Mouse (Mus musculus): Measurements from ENCODE around the gene Flrt3. TPM values are rescaled to one million over a fixed set of nuclear protein-coding genes. Genes with fewer than 3 reads are reported as not detected.

The Flrt3 gene
- polyA plus RNA-seq, 1 experiment from 2014 or later = 12.1 TPM

DNA sequence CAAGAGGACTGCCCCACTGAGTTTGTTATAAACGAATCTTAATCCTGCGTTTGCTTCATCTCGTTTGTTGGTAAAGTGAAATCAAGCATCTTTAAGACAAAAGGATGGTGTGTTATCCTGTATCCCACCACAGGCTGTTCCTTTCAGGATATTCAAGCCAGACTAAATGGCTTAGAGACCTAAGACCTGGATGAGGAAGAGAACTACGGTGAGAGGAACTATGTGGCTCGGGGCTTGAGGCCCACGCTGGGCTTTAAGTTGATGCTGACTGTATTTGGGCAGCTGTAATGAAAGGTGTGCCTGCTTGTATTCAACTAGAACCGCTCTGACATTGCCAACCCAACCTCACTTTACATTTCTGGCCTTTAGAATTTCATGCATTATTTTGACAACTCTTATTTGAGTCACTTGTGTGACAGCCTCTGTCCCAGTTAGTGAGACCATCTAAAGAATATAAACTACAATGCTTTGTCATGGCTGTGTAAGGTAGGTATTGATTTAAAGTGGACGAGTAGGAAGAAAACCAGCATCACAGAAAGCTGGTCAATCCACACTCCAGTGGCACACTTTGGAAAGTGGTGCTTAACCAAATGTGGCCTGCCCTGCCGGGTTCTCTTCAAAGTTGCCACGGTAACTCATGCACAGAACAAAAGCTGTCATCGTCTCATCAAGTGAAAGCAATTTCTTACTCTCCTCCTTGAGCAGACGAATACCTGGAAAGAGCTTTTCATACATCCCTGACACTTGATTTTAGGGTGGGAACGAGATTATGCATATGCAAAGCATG lies 3.8 kb downstream of the Flrt3 start:
- H3K4me1 ChIP-seq (ENCODE audit: control insufficient read depth, insufficient read depth, low read length) = 0 out of 2 replicates have a peak, but pooled peaks cover 2% of the 10 kb centered on the region
- no peak overlapping the region for H3K27ac ChIP-seq (ENCODE audit: low read length)
- no peak overlapping the region; the same call in 1 of the 2 replicates for H3K4me3 ChIP-seq (ENCODE audit: low read length)
- peak overlapping the region; percentile 56; the same call in 1 of the 2 replicates for H3K4me2 ChIP-seq (ENCODE audit: low read depth, low read length)
- H3K9me3 ChIP-seq (replicated peaks; ENCODE audit: control insufficient read depth, low read length) = no peaks in the 10 kb centered on the region
- no peaks in the 10 kb centered on the region for H3K27me3 ChIP-seq (ENCODE audit: control insufficient read depth, insufficient read depth, low read length)
- WGBS = 59% methylated on average over 13 of the region's 13 CpGs
- ATAC-seq (replicated peaks; ENCODE audit: extremely low read depth, insufficient read depth, low FRiP score) = no peak
- H3K36me3 ChIP-seq (ENCODE audit: control insufficient read depth, insufficient read depth) = 0 out of 2 replicates have a peak, but pooled peaks cover 3% of the 10 kb centered on the region
- H3K9ac ChIP-seq (ENCODE audit: low read length) = no peak overlapping the region

DNA sequence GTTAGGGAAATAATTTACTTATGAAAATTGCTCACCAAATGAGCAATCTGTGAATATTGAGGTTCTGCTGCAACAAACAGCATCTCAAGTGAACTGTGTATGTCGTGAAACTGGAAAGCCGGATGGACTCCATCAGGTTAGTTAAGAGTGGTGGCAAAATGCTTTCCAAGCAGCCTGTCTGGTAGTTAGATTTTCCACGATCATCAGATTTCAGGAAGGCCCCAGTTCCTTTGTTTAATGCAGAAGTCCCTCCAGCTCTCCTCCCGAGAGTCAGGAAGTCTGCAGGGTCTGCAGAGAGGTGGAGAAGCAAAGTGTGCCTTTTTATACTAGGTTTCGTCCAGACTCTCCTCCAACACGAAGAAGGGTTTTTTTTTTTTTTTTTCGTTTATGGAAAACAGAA lies 4.4 kb downstream of the Flrt3 start:
- no peak for ATAC-seq (replicated peaks; ENCODE audit: extremely low read depth, insufficient read depth, low FRiP score)
- Histone ChIP-seq H3K27ac (ENCODE audit: low read length) (no peak overlapping the region), H3K9ac (ENCODE audit: low read length) (no peak overlapping the region), H3K4me3 (ENCODE audit: low read length) (no peak overlapping the region), H3K4me2 (ENCODE audit: low read depth, low read length) (peak overlapping the region; percentile 56; the same call in 1 of the 2 replicates), H3K9me3 (replicated peaks; ENCODE audit: control insufficient read depth, low read length) (no peaks in the 10 kb centered on the region), H3K4me1 (ENCODE audit: control insufficient read depth, insufficient read depth, low read length) (0 out of 2 replicates have a peak, but pooled peaks cover 2% of the 10 kb centered on the region), H3K27me3 (ENCODE audit: control insufficient read depth, insufficient read depth, low read length) (no peaks in the 10 kb centered on the region), H3K36me3 (ENCODE audit: control insufficient read depth, insufficient read depth) (0 out of 2 replicates have a peak, but pooled peaks cover 3% of the 10 kb centered on the region)
- 48% methylated on average over 7 of the region's 7 CpGs for WGBS

DNA sequence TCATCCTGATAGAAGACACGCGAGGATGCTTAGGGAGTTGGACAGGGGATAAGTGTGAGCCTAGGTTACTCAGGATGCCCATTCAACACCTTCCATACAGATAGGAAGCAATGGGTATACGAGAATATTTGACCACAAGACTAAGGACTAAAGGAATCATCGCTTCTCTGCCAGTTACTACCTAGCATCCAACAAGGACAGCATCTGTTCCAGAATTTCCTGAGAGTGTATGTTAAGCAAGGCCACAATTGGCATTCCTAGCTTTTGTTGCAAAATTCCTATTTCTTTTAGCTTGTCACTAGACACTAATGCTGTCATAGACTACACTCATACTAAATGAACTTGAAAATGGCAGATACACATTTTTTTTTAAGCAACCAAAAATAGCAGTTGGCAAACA lies 6.9 kb downstream of the Flrt3 start:
- peaks cover 14% of the 10 kb centered on the region for H3K36me3 ChIP-seq (ENCODE audit: control insufficient read depth, insufficient read depth)
- 85% methylated on average over 4 of the region's 4 CpGs for WGBS
- no peak overlapping the region for H3K9ac ChIP-seq (ENCODE audit: low read length)
- ATAC-seq (replicated peaks; ENCODE audit: extremely low read depth, insufficient read depth, low FRiP score) = no peak
- no peak overlapping the region for H3K27ac ChIP-seq (ENCODE audit: low read length)
- no peak overlapping the region for H3K4me2 ChIP-seq (ENCODE audit: low read depth, low read length)
- H3K4me3 ChIP-seq (ENCODE audit: low read length) = no peak overlapping the region
- H3K9me3 ChIP-seq (replicated peaks; ENCODE audit: control insufficient read depth, low read length) = no peaks in the 10 kb centered on the region
- no peaks in the 10 kb centered on the region for H3K27me3 ChIP-seq (ENCODE audit: control insufficient read depth, insufficient read depth, low read length)
- H3K4me1 ChIP-seq (ENCODE audit: control insufficient read depth, insufficient read depth, low read length) = 0 out of 2 replicates have a peak, but pooled peaks cover 2% of the 10 kb centered on the region

DNA sequence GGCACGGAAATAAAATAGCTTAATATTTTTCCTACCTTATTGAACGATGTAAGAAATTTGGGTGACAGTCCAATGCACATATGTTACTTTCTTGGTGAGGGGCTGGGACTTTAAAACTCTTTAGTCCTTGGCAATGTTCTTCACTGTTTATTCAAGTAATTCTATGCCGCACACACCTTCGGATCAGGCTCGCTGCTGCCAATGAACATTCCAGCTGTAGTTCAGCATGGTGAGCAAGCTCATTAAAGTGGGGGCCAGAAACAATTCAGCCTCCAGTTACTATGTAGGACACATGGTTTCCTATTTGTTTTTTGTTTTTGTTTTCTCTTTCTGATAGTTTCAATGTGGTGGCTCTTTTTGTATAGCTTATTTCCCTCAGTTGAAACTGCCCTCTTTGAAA lies 8.6 kb downstream of the Flrt3 start:
- no peaks in the 10 kb centered on the region for H3K27me3 ChIP-seq (ENCODE audit: control insufficient read depth, insufficient read depth, low read length)
- peaks cover 14% of the 10 kb centered on the region for H3K36me3 ChIP-seq (ENCODE audit: control insufficient read depth, insufficient read depth)
- no peaks in the 10 kb centered on the region for H3K9me3 ChIP-seq (replicated peaks; ENCODE audit: control insufficient read depth, low read length)
- H3K9ac ChIP-seq (ENCODE audit: low read length) = no peak overlapping the region
- 82% methylated on average over 5 of the region's 5 CpGs for WGBS
- ATAC-seq (replicated peaks; ENCODE audit: extremely low read depth, insufficient read depth, low FRiP score) = no peak
- H3K27ac ChIP-seq (ENCODE audit: low read length) = no peak overlapping the region
- H3K4me1 ChIP-seq (ENCODE audit: control insufficient read depth, insufficient read depth, low read length) = no peaks in the 10 kb centered on the region
- no peak overlapping the region for H3K4me2 ChIP-seq (ENCODE audit: low read depth, low read length)
- no peak overlapping the region for H3K4me3 ChIP-seq (ENCODE audit: low read length)

DNA sequence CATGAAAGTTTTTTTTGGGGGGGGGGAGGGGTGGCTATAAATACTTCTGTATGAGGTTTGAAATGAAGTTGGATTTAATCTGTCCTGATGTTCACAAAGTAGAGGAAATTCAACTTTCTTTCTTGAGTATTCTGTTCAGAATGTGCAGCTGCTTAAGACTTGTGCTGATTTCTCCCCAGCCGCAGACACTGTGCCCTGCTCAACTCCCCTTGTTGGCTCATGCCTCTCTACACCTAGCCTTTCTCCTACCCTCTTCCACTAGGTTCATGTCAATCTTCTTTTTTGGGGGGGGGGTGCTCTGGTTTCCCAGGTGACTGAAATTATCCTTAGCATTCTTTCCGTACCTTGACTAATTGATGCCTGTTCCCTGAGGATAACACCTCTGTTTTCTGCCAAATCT lies 17.3 kb downstream of the Flrt3 start:
- WGBS = 86% methylated on average over 2 of the region's 2 CpGs

DNA sequence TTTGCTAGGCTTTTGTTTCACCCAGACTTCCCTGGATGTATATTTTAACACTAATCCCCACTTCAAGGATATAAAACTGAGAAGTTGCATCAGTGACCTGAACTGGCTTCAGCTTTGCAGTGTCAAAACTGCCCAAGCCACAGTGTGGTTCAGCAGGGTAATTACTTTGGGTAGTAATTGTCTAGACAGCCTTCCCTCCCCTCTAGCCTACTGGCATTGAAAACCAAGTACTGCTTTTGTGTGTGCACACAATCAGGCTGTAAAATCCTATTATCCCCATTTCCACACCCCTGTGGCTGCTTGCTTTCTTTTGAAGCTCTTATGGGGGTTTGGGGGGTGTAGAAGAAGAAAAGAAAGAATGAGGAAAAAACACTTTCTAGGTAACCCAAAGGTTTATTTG lies 17.8 kb downstream of the Flrt3 start:
- H3K27ac ChIP-seq (ENCODE audit: low read length) = no peak overlapping the region
- no peak for ATAC-seq (replicated peaks; ENCODE audit: extremely low read depth, insufficient read depth, low FRiP score)
- no peak overlapping the region for H3K4me2 ChIP-seq (ENCODE audit: low read depth, low read length)

More for the DNA sequence above, 17.3 kb downstream of the Flrt3 start:
- no peak for ATAC-seq (replicated peaks; ENCODE audit: extremely low read depth, insufficient read depth, low FRiP score)
- Histone ChIP-seq H3K9me3 (replicated peaks; ENCODE audit: control insufficient read depth, low read length) (no peaks in the 10 kb centered on the region), H3K27me3 (ENCODE audit: control insufficient read depth, insufficient read depth, low read length) (no peaks in the 10 kb centered on the region), H3K4me1 (ENCODE audit: control insufficient read depth, insufficient read depth, low read length) (no peaks in the 10 kb centered on the region), H3K36me3 (ENCODE audit: control insufficient read depth, insufficient read depth) (no peaks in the 10 kb centered on the region), H3K4me3 (ENCODE audit: low read length) (no peak overlapping the region), H3K27ac (ENCODE audit: low read length) (no peak overlapping the region), H3K9ac (ENCODE audit: low read length) (no peak overlapping the region), H3K4me2 (ENCODE audit: low read depth, low read length) (no peak overlapping the region)

DNA sequence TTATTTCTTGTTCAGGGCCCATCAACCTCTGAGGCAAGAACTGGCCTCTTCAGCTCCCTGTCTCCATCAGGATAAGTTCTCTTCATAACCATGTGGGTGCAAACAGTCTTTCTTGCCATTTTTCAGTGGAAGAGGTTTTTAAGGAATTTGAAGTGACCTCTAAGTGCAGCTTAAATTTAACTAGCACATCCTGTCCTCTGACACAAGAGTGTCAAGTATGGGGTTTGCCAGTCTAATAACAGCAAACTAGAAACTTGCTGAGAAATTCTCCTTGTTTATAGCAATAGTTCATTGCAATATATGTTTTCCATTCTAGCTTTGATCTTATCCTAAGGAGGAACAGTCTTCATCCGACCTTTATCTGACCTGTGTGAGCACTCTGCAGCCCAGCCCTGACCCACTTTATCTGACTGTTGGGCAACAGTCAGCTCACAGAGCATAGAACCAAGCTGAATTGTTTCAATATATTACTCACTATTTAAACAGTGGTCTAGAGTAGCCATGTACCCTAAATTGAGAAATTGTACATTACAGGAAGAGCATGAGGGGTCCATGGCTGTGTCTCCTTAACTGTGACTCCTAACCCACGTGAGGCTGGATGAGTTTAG lies 49.4 kb downstream of the Flrt3 start:
- Histone ChIP-seq H3K4me2 (ENCODE audit: low read depth, low read length) (no peak overlapping the region), H3K4me1 (ENCODE audit: control insufficient read depth, insufficient read depth, low read length) (no peaks in the 10 kb centered on the region), H3K9ac (ENCODE audit: low read length) (no peak overlapping the region), H3K27me3 (ENCODE audit: control insufficient read depth, insufficient read depth, low read length) (no peaks in the 10 kb centered on the region), H3K9me3 (replicated peaks; ENCODE audit: control insufficient read depth, low read length) (no peaks in the 10 kb centered on the region), H3K36me3 (ENCODE audit: control insufficient read depth, insufficient read depth) (no peaks in the 10 kb centered on the region), H3K4me3 (ENCODE audit: low read length) (no peak overlapping the region), H3K27ac (ENCODE audit: low read length) (no peak overlapping the region)
- 52% methylated on average over 2 of the region's 2 CpGs for WGBS
- no peak for ATAC-seq (replicated peaks; ENCODE audit: extremely low read depth, insufficient read depth, low FRiP score)

More for the DNA sequence above, 17.8 kb downstream of the Flrt3 start:
- no peaks in the 10 kb centered on the region for H3K36me3 ChIP-seq (ENCODE audit: control insufficient read depth, insufficient read depth)
- H3K9me3 ChIP-seq (replicated peaks; ENCODE audit: control insufficient read depth, low read length) = no peaks in the 10 kb centered on the region
- no peaks in the 10 kb centered on the region for H3K4me1 ChIP-seq (ENCODE audit: control insufficient read depth, insufficient read depth, low read length)
- no peak overlapping the region for H3K9ac ChIP-seq (ENCODE audit: low read length)
- no peaks in the 10 kb centered on the region for H3K27me3 ChIP-seq (ENCODE audit: control insufficient read depth, insufficient read depth, low read length)
- no peak overlapping the region for H3K4me3 ChIP-seq (ENCODE audit: low read length)

DNA sequence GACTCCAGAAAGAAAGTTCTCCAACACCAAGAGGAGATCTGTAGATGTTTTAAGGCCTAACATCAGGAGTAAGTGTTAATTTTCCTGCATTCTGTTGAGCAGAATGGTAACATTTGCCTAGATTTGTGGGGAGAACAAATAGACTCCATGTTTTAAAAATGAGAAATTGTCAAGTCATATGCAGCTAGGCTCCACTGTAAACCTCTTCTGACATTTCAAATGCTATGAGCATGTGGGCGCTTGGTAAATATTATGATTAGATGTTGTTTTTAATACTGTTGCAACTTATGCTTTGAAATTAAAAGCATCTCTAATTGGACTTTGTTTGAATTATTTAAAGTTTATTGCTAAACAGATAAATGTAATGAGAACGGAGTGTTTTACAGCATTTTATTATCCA lies 55.8 kb downstream of the Flrt3 start:
- Histone ChIP-seq H3K4me2 (ENCODE audit: low read depth, low read length) (no peak overlapping the region), H3K9ac (ENCODE audit: low read length) (no peak overlapping the region), H3K9me3 (replicated peaks; ENCODE audit: control insufficient read depth, low read length) (no peaks in the 10 kb centered on the region), H3K4me1 (ENCODE audit: control insufficient read depth, insufficient read depth, low read length) (no peaks in the 10 kb centered on the region), H3K27me3 (ENCODE audit: control insufficient read depth, insufficient read depth, low read length) (no peaks in the 10 kb centered on the region), H3K27ac (ENCODE audit: low read length) (no peak overlapping the region), H3K36me3 (ENCODE audit: control insufficient read depth, insufficient read depth) (no peaks in the 10 kb centered on the region), H3K4me3 (ENCODE audit: low read length) (no peak overlapping the region)
- 91% methylated on average over 2 of the region's 2 CpGs for WGBS
- ATAC-seq (replicated peaks; ENCODE audit: extremely low read depth, insufficient read depth, low FRiP score) = no peak
